Mouse (Mus musculus): ENCODE data around the gene Mast4. TPM values are rescaled to one million over a fixed set of nuclear protein-coding genes. Genes with fewer than 3 reads are reported as not detected.

Gene Mast4
- total and polyA plus RNA-seq, 3 experiments: 0.99 to 7.4 (median 6.1) TPM

GRCm38 (mm10) chr13:103302077-103302476 is 32.2 kb downstream of the Mast4 start:
- dilution Hi-C loops (cut with MboI; ENCODE audit: extremely low pct_ligation_motif_present, extremely low pct_unique_long_range_greater_than_20kb, low sequenced_read_pairs) (no loop called here), in situ Hi-C loops (cut with MboI; ENCODE audit: low pct_ligation_motif_present, low pct_unique_long_range_greater_than_20kb, low sequenced_read_pairs) (no loop called here)
- DNase-seq (ENCODE audit: extremely low read depth): no peak
- no peak overlapping the region for H3K27ac ChIP-seq (ENCODE audit: insufficient read depth, low read depth)
- TF ChIP-seq CHD1 (IDR thresholded peaks at IDR 0.05; ENCODE audit: low read depth, low read length) (no peak), E2F4 (IDR thresholded peaks at IDR 0.05; ENCODE audit: insufficient replicate concordance, low read depth, low read length) (no peak), MXI1 (IDR thresholded peaks at IDR 0.05; ENCODE audit: low read depth, low read length) (no peak), IRF4 (IDR thresholded peaks at IDR 0.05; ENCODE audit: low read depth, low read length) (no peak), SIN3A (IDR thresholded peaks at IDR 0.05; ENCODE audit: low read length) (no peak), ZKSCAN1 (IDR thresholded peaks at IDR 0.05; ENCODE audit: borderline replicate concordance, low read depth, low read length) (no peak), HCFC1 (IDR thresholded peaks at IDR 0.05; ENCODE audit: low read depth, low read length) (no peak), POLR2A (IDR thresholded peaks at IDR 0.05; ENCODE audit: low read depth, low read length) (no peak), ZMIZ1 (IDR thresholded peaks at IDR 0.05; ENCODE audit: low read depth, low read length) (no peak), PAX5 (IDR thresholded peaks at IDR 0.05; ENCODE audit: low read length) (no peak), ZC3H11A (IDR thresholded peaks at IDR 0.05; ENCODE audit: low read depth, low read length) (no peak), NELFE (IDR thresholded peaks at IDR 0.05; ENCODE audit: low read depth, low read length) (no peak), MAFK (IDR thresholded peaks at IDR 0.05; ENCODE audit: insufficient replicate concordance, low read length) (no peak)
- H3K9ac ChIP-seq (ENCODE audit: insufficient read depth, low read depth): no peak overlapping the region
- no peaks in the 10 kb centered on the region for H3K79me2 ChIP-seq (replicated peaks; ENCODE audit: control insufficient read depth, extremely low read depth, insufficient read depth, poor library complexity, severe bottlenecking)
- no peaks in the 10 kb centered on the region for H3K9me3 ChIP-seq (replicated peaks; ENCODE audit: low read length)
- no peak overlapping the region for H3K4me2 ChIP-seq (ENCODE audit: insufficient read depth, low read depth, poor library complexity, severe bottlenecking)
- H3K4me1 ChIP-seq (ENCODE audit: control insufficient read depth in 1 of 2, insufficient read depth in 2 of 2): no peaks in the 10 kb centered on the region
- no peaks in the 10 kb centered on the region for H3K27me3 ChIP-seq (replicated peaks)
- H3K4me3 ChIP-seq (replicated peaks in 1 of 3; ENCODE audit: low read depth in 2 of 3, low read length in 2 of 3, poor library complexity in 1 of 3): no peak overlapping the region
- no peaks in the 10 kb centered on the region for H3K36me3 ChIP-seq (replicated peaks in 1 of 2; ENCODE audit: control insufficient read depth in 1 of 2, insufficient read depth in 1 of 2, low read length in 1 of 2)

DNA sequence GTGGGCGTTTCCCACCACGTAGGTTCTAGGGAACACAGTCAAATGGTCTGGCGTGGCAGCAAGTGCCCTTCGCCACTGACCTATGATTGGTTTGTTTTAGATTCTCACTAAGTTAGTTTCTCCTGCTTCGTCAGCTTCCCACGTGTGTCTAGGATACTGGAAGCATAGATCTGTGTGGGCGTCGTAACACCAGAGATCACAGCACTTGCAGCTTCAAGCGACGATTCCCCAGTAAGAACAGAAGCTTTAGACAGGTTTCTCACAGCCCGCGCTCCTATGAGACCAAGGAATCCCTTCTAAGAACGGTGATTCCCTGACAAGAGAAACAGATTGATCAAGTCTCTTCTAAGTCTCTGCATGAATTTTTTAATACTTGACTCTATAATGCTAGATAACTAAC is 39.9 kb downstream of the Mast4 start:
- TF ChIP-seq UBTF (IDR thresholded peaks at IDR 0.05; ENCODE audit: low read depth, low read length): no peak
- TF ChIP-seq RAD21 (IDR thresholded peaks at IDR 0.05; ENCODE audit: low read depth, low read length): no peak
- no peak for TF ChIP-seq JUND (conservative IDR thresholded peaks at IDR 0.05; ENCODE audit: low read depth, low read length)
- no peak for TF ChIP-seq NRF1 (IDR thresholded peaks at IDR 0.05; ENCODE audit: low read depth, low read length)
- TF ChIP-seq ZMIZ1 (IDR thresholded peaks at IDR 0.05; ENCODE audit: low read depth, low read length): no peak
- Histone ChIP-seq H3K79me2 (replicated peaks; ENCODE audit: control insufficient read depth, extremely low read depth, insufficient read depth, poor library complexity, severe bottlenecking) (no peaks in the 10 kb centered on the region), H3K36me3 (replicated peaks in 1 of 2; ENCODE audit: control insufficient read depth in 1 of 2, insufficient read depth in 1 of 2, low read length in 1 of 2) (no peaks in the 10 kb centered on the region), H3K27ac (ENCODE audit: insufficient read depth, low read depth) (no peak overlapping the region), H3K9ac (ENCODE audit: insufficient read depth, low read depth) (no peak overlapping the region), H3K4me1 (ENCODE audit: control insufficient read depth in 1 of 2, insufficient read depth in 2 of 2) (no peaks in the 10 kb centered on the region), H3K4me3 (replicated peaks in 1 of 3; ENCODE audit: low read depth in 2 of 3, low read length in 2 of 3, poor library complexity in 1 of 3) (no peak overlapping the region), H3K4me2 (ENCODE audit: insufficient read depth, low read depth, poor library complexity, severe bottlenecking) (no peak overlapping the region), H3K9me3 (replicated peaks; ENCODE audit: low read length) (no peaks in the 10 kb centered on the region), H3K27me3 (replicated peaks) (no peaks in the 10 kb centered on the region)
- no peak for DNase-seq (ENCODE audit: extremely low read depth)
- dilution Hi-C loops (cut with MboI; ENCODE audit: extremely low pct_ligation_motif_present, extremely low pct_unique_long_range_greater_than_20kb, low sequenced_read_pairs) (no loop called here), in situ Hi-C loops (cut with MboI; ENCODE audit: low pct_ligation_motif_present, low pct_unique_long_range_greater_than_20kb, low sequenced_read_pairs) (no loop called here)

Measured in CH12.LX (cell line).